Mouse (Mus musculus): ENCODE results near the gene Gimap8.

- TF ChIP-seq CTCF (conservative IDR thresholded peaks at IDR 0.05; ENCODE audit: low read length) (no peak), POU5F1 (IDR thresholded peaks at IDR 0.05; ENCODE audit: borderline replicate concordance, low read length) (no peak)
Observed at GRCm38 (mm10) chr6:48668022-48668421, 21.0 kb downstream of the Gimap8 start.
